In genomic region chr5:104224750-104225149, GRCm38 (mm10) we compare ENCODE assay signal across 45 mouse cellular contexts. TPM values are rescaled to one million over a fixed set of nuclear protein-coding genes. Genes with fewer than 3 reads are reported as not detected.
"Had no signal": no experiment of that assay in that cellular context is flagged by ENCODE, and none has a peak within 500 bp of the region (broad histone marks: within the 10 kb centered on the region; RNA-seq: fewer than 3 reads in every experiment).

No protein-coding gene starts in this region.

- ATAC-seq: liver, embryonic 12.5 days; liver, postnatal 0 days; lung, postnatal 0 days; midbrain, embryonic 13.5 days; midbrain, embryonic 15.5 days; midbrain, embryonic 16.5 days had no signal

- H3K9ac ChIP-seq: limb, embryonic 12.5 days; limb, embryonic 13.5 days; limb, embryonic 15.5 days; liver, embryonic 12.5 days; liver, embryonic 13.5 days; liver, embryonic 14.5 days; liver, embryonic 15.5 days; liver, postnatal 0 days; lung, embryonic 14.5 days; lung, embryonic 15.5 days; midbrain, embryonic 12.5 days; midbrain, embryonic 13.5 days; midbrain, embryonic 15.5 days; neural tube, embryonic 12.5 days; neural tube, embryonic 13.5 days had no signal

- H3K4me1 ChIP-seq: limb, embryonic 12.5 days; limb, embryonic 13.5 days; limb, embryonic 15.5 days; liver, embryonic 12.5 days; liver, embryonic 13.5 days; liver, embryonic 15.5 days; lung, embryonic 15.5 days; megakaryocyte, embryonic 14.5 days; midbrain, embryonic 10.5 days; midbrain, embryonic 13.5 days; midbrain, embryonic 15.5 days; neural tube, embryonic 12.5 days; neural tube, embryonic 13.5 days had no signal

- H3K4me3 ChIP-seq: limb, embryonic 10.5 days; limb, embryonic 12.5 days; limb, embryonic 13.5 days; limb, embryonic 15.5 days; liver, embryonic 12.5 days; liver, embryonic 13.5 days; liver, embryonic 15.5 days; lung, embryonic 15.5 days; megakaryocyte, embryonic 14.5 days; midbrain, embryonic 10.5 days; midbrain, embryonic 12.5 days; midbrain, embryonic 13.5 days; midbrain, embryonic 15.5 days; myocyte; neural tube, embryonic 12.5 days; neural tube, embryonic 13.5 days had no signal

- H3K27ac ChIP-seq: limb, embryonic 10.5 days; limb, embryonic 12.5 days; limb, embryonic 13.5 days; limb, embryonic 15.5 days; liver, embryonic 12.5 days; liver, embryonic 13.5 days; liver, embryonic 14.5 days; liver, embryonic 15.5 days; lung, embryonic 15.5 days; macrophage; midbrain, embryonic 10.5 days; midbrain, embryonic 12.5 days; midbrain, embryonic 13.5 days; midbrain, embryonic 15.5 days; neural tube, embryonic 12.5 days; neural tube, embryonic 13.5 days had no signal

- DNase-seq: left cerebral cortex, postnatal 4 days; liver; liver, embryonic 13.5 days; liver, postnatal 0 days; lung, adult 18-20 months; lung, adult 2 months; lung, embryonic 14.5 days; lung, postnatal 10 days; lung, postnatal 14 days; lung, postnatal 36 days; lung, postnatal 4 days; midbrain, embryonic 14.5 days had no signal

- H3K4me2 ChIP-seq: limb, embryonic 12.5 days; limb, embryonic 13.5 days; limb, embryonic 15.5 days; liver, embryonic 11.5 days; liver, embryonic 12.5 days; liver, embryonic 13.5 days; liver, embryonic 15.5 days; lung, embryonic 14.5 days; lung, embryonic 15.5 days; midbrain, embryonic 11.5 days; midbrain, embryonic 12.5 days; midbrain, embryonic 13.5 days; midbrain, embryonic 15.5 days; neural tube, embryonic 12.5 days; neural tube, embryonic 13.5 days had no signal

- H3K27me3 ChIP-seq: limb, embryonic 12.5 days; limb, embryonic 13.5 days; limb, embryonic 15.5 days; liver, embryonic 12.5 days; liver, embryonic 13.5 days; liver, embryonic 15.5 days; lung, embryonic 15.5 days; megakaryocyte, embryonic 14.5 days; midbrain, embryonic 12.5 days; midbrain, embryonic 13.5 days; midbrain, embryonic 15.5 days; neural tube, embryonic 12.5 days; neural tube, embryonic 13.5 days had no signal

- H3K9me3 ChIP-seq: limb, embryonic 10.5 days; limb, embryonic 12.5 days; limb, embryonic 13.5 days; limb, embryonic 15.5 days; liver, embryonic 12.5 days; liver, embryonic 13.5 days; liver, embryonic 15.5 days; lung, embryonic 15.5 days; midbrain, embryonic 10.5 days; midbrain, embryonic 12.5 days; midbrain, embryonic 13.5 days; midbrain, embryonic 15.5 days; neural tube, embryonic 12.5 days; neural tube, embryonic 13.5 days had no signal

- H3K36me3 ChIP-seq: limb, embryonic 10.5 days; limb, embryonic 12.5 days; limb, embryonic 13.5 days; limb, embryonic 15.5 days; liver, embryonic 12.5 days; liver, embryonic 13.5 days; liver, embryonic 15.5 days; lung, embryonic 15.5 days; midbrain, embryonic 10.5 days; midbrain, embryonic 12.5 days; midbrain, embryonic 13.5 days; midbrain, embryonic 15.5 days; neural tube, embryonic 12.5 days; neural tube, embryonic 13.5 days had no signal

RNA-seq across cellular contexts. Expression of gene Dmp1, which starts 22.3 kb away (rescaled TPM):
- total RNA-seq: liver, adult 2 months; megakaryocyte progenitor cell, adult 5-6 weeks; megakaryocyte, adult 5-6 weeks; megakaryocyte-erythroid progenitor cell, adult 5-6 weeks; midbrain, postnatal 0 days; monocyte, adult 5-6 weeks had no signal
- polyA plus RNA-seq: limb, embryonic 10.5 days; limb, embryonic 11.5 days; liver, adult 2 months; liver, embryonic 12.5 days; liver, embryonic 13.5 days; liver, embryonic 14.5 days; liver, embryonic 15.5 days; liver, embryonic 16.5 days; liver, postnatal 0 days; lung, adult 2 months; macrophage had no signal

RNA-seq across cellular contexts. Expression of gene Dspp, which starts 54.2 kb away (rescaled TPM):
- total RNA-seq: left cerebral cortex, postnatal 25 days; left cerebral cortex, postnatal 4 days; liver, adult 2 months; megakaryocyte progenitor cell, adult 5-6 weeks; megakaryocyte, adult 5-6 weeks; megakaryocyte-erythroid progenitor cell, adult 5-6 weeks; midbrain, postnatal 0 days; monocyte, adult 5-6 weeks had no signal
- polyA plus RNA-seq: limb, embryonic 10.5 days; limb, embryonic 11.5 days; limb, embryonic 12.5 days; limb, embryonic 14.5 days; limb, embryonic 15.5 days; liver, adult 2 months; liver, embryonic 11.5 days; liver, embryonic 12.5 days; liver, embryonic 13.5 days; liver, embryonic 14.5 days; liver, embryonic 15.5 days; liver, embryonic 16.5 days; liver, postnatal 0 days; lung, adult 2 months; lung, embryonic 14.5 days; lung, embryonic 16.5 days; lung, postnatal 0 days; macrophage; midbrain, embryonic 10.5 days; midbrain, embryonic 11.5 days; midbrain, embryonic 12.5 days; midbrain, embryonic 13.5 days; midbrain, embryonic 14.5 days; midbrain, embryonic 15.5 days; midbrain, embryonic 16.5 days; midbrain, postnatal 0 days; myocyte; neural tube, embryonic 11.5 days; neural tube, embryonic 12.5 days; neural tube, embryonic 13.5 days had no signal
